Mouse (Mus musculus) bone marrow, adult 2 months (tissue): ENCODE measurements around the gene Pakap. TPM values are rescaled to one million over a fixed set of nuclear protein-coding genes. Genes with fewer than 3 reads are reported as not detected.

Source experiments
- H3K27ac ChIP-seq: fragments of 200-500 bp; 2 replicates; pipeline ENCODE4 v1.5.1; 2012; ENCODE audit warnings: low read depth, mild to moderate bottlenecking, control low read depth, inconsistent platforms, low read length; ENCODE audit not compliant: control insufficient read depth, poor library complexity, insufficient read depth
- H3K4me1 ChIP-seq: fragments of 200-500 bp; 2 replicates; pipeline ENCODE4 v1.6.1; 2011; ENCODE audit warnings: low read length; ENCODE audit not compliant: control insufficient read depth, insufficient read depth
- H3K4me3 ChIP-seq: fragments of 200-500 bp; replicated peaks from 2 replicates; pipeline ENCODE3; 2011; ENCODE audit warnings: mild to moderate bottlenecking, low read depth, low read length, control low read depth; ENCODE audit not compliant: control insufficient read depth
- CTCF ChIP-seq: fragments of 200-500 bp; IDR thresholded peaks from 2 replicates; pipeline ENCODE4 v1.5.1; 2011; ENCODE audit warnings: low read length, control low read depth; ENCODE audit not compliant: control insufficient read depth, insufficient read depth
- POLR2A ChIP-seq: fragments of 200-500 bp; IDR thresholded peaks from 2 replicates; pipeline ENCODE4 v1.6.1; 2011; ENCODE audit warnings: low read depth, mild to moderate bottlenecking, control low read depth, low read length, borderline replicate concordance; ENCODE audit not compliant: control insufficient read depth
- WGBS: fragments of 180-500 bp; shearing (Covaris S2); methylation state at CpG from one replicate; pipeline ENCODE4 v1.1.7; 2018; 5-methylcytosine and 5-hydroxymethylcytosine counted together
- polyA plus RNA-seq: library from polyadenylated mRNA; stranded (reverse); fragments of >200 nt; gene quantifications from 2 replicates; pipeline ENCODE4 v1.2.4, GENCODE M21; 2011; ENCODE audit warnings: low replicate concordance; ENCODE audit not compliant: missing spikeins, insufficient read depth, insufficient read length

Gene Pakap
- polyA plus RNA-seq, 1 experiment: 1.9 TPM

DNA sequence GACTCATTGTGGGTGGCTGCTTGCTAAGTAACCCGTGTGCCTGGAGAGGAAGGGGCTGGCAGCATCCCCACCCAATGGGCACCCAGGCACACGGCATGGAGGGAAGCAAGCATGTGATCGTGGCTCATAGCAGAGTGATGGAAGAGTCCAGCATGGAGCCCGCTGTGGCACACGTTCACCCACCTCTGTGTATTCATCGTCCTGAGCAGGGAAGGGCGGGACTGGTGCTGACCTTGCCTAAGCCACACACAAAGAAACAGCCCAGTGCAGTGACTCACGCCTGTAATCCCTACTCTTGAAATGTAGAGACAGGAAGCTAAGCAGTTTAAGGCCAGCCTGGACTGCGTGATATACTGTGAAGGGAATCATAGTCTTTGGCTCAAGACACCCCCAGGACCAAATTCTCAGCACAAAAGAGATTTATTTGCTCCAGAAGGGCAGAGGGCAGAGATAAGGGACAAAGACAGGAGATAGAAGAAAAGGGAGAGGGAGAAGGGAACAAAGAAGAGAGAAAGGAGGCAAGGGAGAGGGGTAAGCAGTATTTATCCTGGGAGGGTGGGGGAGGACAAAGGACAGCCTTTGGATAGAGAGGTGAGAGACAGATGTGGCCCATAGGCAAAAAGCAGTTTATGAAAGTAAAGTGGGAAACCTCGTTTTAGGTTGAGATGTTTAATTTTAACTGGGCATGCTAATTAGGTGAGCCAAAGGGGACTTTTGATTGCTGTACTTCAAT is 230.5 kb downstream of the Pakap start:
- WGBS: 14% methylated on average over 10 of the region's 10 CpGs
- no peak for TF ChIP-seq POLR2A
- no peak for TF ChIP-seq CTCF
- no peak overlapping the region for H3K27ac ChIP-seq
- no peak overlapping the region for H3K4me3 ChIP-seq
- no peaks in the 10 kb centered on the region; the same call in 1 of the 2 replicates for H3K4me1 ChIP-seq

DNA sequence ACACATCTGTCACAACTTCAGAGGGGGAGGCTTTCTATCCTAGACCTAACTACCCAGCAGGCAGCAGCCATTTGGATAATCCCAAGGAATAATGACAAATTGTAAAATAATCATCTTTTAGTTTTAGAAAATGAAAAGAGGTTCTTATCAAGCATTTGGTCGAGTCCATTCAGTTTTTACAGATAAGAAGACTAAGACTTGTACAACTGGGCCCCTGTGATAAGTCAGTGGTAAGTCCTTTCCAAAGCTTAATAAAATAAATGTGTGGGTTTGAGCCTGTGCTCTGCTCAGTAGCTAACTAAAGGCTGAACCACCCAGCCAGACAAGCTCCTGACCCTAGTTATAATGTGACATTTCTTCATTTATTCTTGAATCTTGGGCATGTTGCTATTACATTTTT is 231.3 kb downstream of the Pakap start:
- no peak overlapping the region for H3K4me3 ChIP-seq
- TF ChIP-seq CTCF: no peak
- TF ChIP-seq POLR2A: no peak
- H3K4me1 ChIP-seq: no peaks in the 10 kb centered on the region; the same call in 1 of the 2 replicates
- 39% methylated on average over 1 of the region's 1 CpGs for WGBS
- H3K27ac ChIP-seq: no peak overlapping the region

DNA sequence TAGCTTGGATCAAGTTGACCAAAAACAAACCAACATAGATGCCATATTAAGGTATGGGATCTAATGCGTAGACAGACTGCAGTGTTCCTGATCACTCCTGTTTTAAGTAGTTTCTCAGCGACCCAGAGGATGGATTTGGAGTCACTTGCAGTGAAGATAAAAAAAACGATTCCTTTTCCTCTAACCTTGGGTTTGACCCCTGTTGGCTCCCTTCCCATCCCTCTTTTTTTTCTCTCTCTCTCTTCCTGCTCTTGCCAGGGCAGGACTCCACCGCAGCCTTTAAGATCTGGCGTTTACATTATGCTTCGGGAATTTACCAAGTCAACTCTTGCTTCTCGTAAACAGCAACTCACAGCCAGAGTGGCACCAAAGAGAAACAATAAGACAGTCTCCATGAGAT is 233.3 kb downstream of the Pakap start:
- no peaks in the 10 kb centered on the region; the same call in 1 of the 2 replicates for H3K4me1 ChIP-seq
- WGBS: 85% methylated on average over 7 of the region's 7 CpGs
- H3K27ac ChIP-seq: no peak overlapping the region
- TF ChIP-seq POLR2A (no peak), CTCF (no peak)
- no peak overlapping the region for H3K4me3 ChIP-seq

DNA sequence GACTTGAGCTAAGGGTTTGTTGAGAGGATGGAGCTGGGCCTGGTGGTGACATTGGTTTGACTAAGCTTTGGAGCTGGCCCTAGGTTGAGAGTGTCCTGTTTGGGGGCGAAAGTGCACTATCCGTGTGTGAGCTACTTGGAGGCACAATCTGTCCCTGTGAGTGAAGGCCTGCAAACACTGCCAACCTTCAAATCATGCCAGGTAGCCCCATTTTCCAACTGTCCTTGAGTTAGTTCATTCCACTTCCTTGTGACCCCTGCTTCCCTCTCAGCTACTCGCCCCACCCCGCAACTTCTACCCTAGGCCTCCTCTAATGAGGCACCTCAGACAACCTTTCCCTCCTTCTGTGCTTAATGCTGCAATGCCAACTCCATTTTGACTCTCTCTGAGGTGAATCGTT is 234.0 kb downstream of the Pakap start:
- WGBS: 85% methylated on average over 5 of the region's 5 CpGs
- Histone ChIP-seq H3K4me1 (no peaks in the 10 kb centered on the region; the same call in 1 of the 2 replicates), H3K27ac (no peak overlapping the region), H3K4me3 (no peak overlapping the region)
- TF ChIP-seq POLR2A: no peak
- TF ChIP-seq CTCF: no peak

DNA sequence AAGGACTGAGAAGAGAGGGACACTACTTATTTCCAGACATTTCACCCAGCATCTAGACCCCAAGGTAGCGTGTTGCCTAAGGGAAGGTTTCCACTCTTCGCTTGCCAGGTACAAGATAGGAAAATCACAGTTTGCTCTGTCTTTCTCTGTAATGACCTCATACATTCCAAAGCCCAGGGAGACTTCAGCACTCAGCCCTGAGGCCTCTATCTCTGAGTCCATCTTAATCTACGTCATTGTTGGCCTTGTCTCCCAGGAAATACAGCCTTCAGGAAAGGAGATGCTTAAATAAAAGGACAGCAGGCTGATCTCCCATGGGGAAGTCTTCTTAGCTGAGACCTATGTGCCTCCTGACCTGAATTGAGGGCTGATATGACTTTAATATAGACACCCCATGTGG is 234.4 kb downstream of the Pakap start:
- TF ChIP-seq CTCF (no peak), POLR2A (no peak)
- no peak overlapping the region for H3K27ac ChIP-seq
- no peaks in the 10 kb centered on the region; the same call in 1 of the 2 replicates for H3K4me1 ChIP-seq
- no peak overlapping the region for H3K4me3 ChIP-seq
- 88% methylated on average over 3 of the region's 3 CpGs for WGBS

DNA sequence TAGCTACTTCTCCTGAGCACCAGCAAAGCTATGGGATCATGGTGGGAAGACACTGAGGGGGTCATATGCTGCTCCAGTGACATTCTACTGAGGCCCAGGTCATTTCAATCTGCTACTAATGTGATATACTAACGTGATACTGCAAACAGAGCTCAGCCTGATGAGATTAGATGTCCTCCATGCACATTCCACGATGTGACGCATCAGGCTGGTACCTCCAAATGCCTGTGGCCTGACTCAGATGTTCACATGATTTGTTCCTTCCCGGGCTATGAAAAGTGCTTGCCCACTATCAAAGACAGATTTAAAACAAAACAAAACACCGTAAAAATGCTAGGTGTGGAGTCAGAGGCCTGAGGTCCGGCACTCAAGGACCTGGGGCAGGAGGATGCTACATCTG is 236.9 kb downstream of the Pakap start:
- H3K4me1 ChIP-seq: no peaks in the 10 kb centered on the region
- 82% methylated on average over 6 of the region's 6 CpGs for WGBS
- no peak overlapping the region for H3K4me3 ChIP-seq
- TF ChIP-seq CTCF (no peak), POLR2A (no peak)
- H3K27ac ChIP-seq: no peak overlapping the region

DNA sequence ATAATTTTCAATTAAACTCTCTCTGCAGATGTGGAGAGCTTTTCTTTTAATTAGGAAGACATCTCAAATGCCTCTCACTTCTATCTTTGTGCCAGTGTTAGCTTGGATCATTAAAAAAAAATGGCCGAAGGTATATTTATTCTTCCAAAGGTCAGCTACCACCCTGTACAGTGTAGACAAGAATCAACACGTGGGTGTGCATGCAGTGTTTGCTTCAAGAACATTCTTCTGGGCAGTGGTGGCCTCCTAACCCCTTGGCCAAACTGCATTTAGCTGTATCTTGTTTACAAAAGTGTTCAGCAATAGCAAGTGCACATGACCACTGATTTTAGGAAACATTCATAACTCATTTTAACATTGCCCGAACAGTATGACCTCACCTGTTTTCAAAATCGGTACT is 241.5 kb downstream of the Pakap start:
- Histone ChIP-seq H3K27ac (no peak overlapping the region), H3K4me1 (peaks cover 4% of the 10 kb centered on the region; the same call in 1 of the 2 replicates), H3K4me3 (no peak overlapping the region)
- TF ChIP-seq CTCF (no peak), POLR2A (no peak)
- WGBS: 73% methylated on average over 4 of the region's 4 CpGs

DNA sequence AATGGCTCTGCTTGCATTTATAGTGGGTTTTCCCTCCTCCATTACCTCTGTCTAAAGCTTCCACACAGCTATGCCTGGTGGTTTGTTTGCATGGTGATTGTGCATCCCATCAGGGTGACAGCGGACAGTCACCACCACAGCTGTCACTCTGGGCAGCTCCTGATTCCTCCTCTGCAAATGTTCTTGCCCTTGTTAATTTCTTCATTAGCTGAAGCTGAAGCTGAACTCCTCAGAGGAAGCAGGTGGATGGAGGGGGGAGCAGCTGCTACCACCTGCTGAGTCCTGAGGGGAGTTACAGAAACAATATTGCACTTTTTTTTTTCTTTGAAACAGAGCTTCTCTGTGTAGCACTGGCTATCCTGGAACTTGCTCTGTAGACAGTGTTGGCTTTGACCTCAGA is 244.1 kb downstream of the Pakap start:
- TF ChIP-seq CTCF: no peak
- peaks cover 4% of the 10 kb centered on the region; the same call in 1 of the 2 replicates for H3K4me1 ChIP-seq
- 61% methylated on average over 1 of the region's 1 CpGs for WGBS
- no peak overlapping the region for H3K27ac ChIP-seq
- no peak overlapping the region for H3K4me3 ChIP-seq
